Mouse (Mus musculus): Measurements from ENCODE around the gene Spata31d1b.

- TF ChIP-seq CTCF (IDR thresholded peaks at IDR 0.05; ENCODE audit: low read depth) = no peak
- no peak for TF ChIP-seq EP300 (IDR thresholded peaks at IDR 0.05; ENCODE audit: low read depth)
Observed at GRCm38 (mm10) chr13:59672248-59672647, 39.8 kb upstream of the Spata31d1b start.

All from heart, postnatal 0 days (tissue).